Mouse (Mus musculus): ENCODE measurements around the gene Prcd.

The Prcd gene

DNA sequence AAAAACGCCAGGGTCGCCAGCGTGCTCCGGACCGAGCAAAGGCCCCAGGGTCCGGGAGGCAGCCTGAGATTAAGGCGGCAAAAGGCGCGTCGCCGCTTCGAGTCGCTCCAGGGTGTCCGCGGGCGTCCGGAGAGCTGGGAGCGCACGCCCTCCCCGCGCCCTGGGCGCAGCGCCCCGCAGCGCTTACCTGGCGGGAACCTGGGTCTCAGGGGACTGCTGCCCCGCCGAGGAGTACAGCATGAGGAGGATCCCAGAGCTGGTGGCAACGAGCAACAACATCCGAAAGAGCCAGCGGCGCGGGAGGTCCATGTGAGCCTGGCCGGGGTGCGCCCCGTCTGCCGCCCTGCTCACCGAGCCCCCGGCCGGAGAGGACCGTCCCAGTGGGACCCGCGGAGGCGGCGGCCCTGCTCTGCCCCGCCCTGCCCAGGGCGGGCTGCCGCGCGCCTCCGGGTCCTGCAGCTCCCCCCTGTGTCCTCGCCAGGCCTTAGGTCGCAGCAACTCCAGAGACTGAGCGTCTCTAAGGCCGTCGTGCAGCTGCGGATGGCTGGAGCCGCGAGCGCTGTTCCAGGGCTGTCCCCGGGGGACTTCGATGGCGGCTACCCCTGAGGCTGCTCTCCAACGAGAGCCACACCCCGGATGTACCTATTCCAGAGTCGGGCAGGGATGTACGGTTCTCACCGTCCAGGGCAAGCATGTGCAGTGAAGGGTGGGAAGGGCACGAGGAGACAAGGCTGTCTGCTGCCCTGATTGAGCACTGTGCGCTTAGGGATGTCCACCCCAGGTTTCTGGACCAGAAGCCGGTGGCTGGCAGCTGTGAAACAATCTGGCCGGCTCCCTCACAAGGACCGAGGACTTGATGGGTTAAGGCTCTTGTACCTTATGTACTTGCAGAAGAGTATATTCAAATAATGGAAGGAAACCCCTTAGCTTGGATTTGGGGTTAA lies 41.2 kb downstream of the Prcd start:
- peak; percentile 70 to 82 for DNase-seq

DNA sequence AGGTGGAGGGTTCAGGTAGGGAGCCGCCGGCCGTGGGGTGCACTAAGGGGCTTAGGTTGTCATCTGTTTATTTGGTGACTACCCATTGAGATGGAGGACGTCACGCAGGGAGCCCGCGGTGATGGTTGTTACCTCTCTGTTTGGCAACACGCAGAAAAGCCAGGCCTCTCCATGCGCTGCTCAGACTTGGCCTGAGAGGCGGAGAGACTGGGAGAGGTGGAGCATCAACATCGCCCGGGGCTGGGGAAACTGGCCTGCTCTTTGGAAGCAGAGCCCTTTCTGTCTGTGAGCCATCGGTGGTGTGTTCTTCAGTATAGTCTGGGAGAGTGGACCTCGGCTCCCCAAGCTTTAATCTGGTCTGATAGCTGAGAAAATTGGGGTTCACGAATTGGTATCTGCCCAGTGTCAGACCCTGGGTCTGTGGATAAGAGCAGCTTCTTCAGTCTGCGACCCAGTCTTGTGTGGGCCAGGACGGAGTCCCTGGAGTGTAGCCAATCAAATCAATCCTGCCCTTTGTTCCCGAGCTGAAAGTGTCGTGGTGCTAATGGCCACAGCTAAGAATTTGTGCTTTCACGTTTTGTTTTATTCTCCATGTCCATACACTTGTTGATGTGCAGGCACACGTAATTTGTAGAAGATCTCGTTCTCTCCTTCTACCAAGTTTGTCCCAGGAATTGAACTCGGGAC lies 42.0 kb downstream of the Prcd start:
- DNase-seq = peak; percentile 42 to 54

DNA sequence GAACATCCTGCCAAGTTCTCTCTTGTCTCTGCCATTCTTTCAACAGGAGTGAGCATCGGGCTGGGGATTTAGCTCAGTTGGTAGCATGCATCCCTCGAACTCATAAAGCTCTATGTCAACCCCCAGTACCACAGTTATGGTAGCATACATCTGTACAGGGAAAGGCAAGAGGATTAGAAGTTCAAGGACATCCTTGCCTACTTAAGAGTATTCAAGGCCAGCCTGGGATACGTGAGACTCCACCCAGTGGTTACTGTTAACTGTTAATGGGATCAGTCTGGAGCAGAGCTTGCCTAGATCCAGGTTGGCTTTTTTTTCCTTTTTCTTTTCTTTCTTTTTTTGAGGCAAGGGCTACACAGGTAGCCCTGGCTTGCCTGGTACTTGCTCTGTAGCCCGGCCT lies 43.1 kb downstream of the Prcd start:
- no peak for DNase-seq

DNA sequence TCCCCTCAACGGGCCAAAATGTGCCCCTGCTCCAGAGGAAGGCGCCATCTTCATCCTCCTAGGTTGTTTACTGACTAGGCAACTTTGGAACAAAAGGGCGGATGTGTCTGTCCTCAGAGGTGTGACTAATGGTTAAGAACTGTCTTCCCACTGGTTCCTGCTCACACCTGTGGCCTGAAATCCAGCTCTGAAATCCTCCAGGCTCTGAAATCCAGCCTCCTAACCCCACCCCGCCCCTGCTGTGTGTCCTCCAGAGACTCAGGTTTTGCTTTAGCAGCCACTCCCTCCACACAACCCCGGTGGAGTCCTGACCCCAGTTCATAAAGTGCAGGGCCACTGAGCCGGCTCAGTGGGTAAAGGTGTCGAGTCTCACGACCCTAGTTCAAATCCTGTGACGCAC lies 44.2 kb downstream of the Prcd start:
- no peak for DNase-seq

DNA sequence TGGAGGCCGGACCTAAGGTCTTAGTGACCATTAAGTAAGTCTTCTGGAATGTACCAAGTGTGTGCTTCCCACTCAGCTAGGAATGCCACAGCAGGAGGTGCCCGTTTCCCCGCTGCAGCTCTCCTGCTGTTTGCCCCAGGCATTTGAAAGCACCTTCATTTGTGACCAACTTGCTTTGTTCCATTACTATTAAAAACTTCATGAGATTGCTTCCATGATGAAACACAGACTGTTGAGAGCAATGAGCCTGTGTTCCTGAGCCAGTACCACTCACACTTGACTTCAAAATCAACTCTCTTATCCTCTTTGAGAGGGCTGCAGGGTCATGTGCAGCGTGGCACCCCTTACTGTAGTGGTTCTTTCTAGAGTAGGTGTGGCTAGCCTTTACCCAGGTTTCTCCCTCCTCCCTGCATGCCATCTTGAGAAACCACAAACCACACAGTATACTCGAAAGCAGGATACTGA lies 48.1 kb downstream of the Prcd start:
- DNase-seq = peak in 1 of 2 experiments; percentile 51

DNA sequence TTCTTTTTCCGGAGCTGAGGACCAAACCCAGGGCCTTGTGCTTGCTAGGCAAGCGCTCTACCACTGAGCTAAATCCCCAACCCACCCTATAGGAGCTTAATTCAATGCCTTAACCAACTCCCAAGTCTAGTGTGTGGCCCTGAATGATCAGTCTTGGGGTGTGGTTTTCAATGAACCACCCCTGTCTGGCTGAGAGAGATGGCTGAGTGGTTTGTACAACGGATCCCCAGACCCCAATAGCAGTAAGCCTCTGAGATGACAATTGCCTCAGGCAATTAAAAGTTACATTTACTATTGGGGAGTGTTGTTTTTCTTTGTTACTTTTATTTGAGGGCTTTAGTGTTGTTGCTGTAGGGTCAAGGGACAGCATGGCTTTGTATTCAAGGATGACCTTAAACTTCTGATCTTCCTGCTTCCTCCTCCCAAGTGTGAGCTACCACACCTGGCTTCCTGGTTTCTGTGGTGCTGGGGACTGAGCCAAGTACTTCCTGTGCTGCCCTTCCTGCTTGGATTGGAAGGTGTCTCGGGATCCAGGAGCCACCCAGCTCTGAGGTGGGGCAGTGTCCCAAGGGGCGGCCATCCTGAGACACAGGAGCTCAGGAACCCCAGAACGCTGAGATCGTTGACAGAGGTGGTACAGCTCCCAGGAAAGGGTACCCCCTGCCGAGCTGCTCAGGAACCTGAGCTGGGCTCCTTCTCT lies 51.2 kb downstream of the Prcd start:
- DNase-seq = no peak

DNA sequence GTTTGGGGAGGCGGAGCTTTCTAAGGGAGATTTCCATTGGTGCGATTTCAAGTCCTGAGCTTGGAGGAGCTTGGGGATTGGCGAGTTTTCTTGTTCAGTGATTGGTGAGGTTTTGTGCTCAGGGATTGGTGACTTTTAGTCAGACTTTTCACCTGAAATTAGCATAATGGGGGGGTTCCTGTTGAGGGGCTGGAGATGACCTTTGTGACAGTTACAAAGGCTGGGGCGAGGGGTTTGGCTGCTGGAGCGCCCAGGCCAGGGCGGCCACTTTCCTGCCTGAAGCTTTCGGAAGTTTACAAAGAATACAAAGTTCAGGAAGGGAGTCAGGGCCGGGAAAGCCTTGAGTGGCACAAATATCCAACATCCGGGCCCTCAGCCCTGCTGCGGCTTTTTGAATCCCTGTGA lies 51.9 kb downstream of the Prcd start:
- DNase-seq = no peak

DNA sequence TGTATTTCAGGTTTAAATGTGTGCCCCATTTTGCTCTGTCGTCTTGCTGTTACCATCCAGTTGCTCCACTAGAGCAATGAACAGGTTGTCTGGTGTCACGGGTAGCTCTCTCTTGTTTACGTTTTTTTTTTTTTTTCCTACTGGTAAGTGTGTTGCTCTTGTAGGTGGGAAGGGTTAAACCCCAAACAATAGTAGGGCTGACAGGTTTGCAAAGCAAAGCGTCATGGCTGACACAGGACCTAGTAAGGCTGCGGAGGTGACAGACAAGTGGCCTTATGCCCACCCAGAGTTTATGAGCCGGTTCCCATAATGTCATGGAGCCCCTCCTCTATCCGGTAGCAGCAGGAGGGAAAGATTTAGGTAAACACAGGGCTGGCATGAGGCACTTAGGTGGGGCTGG lies 53.0 kb downstream of the Prcd start:
- no peak for DNase-seq

DNA sequence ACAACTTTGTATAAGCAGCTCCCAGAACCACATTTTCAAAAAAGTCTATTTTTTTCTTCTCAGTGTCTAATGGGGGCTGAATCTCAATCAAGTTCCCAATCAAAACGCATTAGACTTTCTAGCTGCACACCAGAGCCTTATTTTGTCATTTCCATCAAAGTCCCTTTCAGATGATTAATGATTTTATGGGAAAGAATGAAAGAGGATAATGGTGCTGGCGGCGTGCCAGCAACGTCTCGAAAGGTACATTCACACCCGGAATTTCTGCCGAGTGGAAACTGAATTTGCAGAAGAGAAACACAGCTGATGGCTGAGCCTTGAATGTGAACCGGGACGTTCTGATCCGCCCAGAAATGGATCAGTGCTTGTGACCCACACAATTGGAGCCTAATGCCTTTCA lies 56.8 kb downstream of the Prcd start:
- no peak for DNase-seq

DNA sequence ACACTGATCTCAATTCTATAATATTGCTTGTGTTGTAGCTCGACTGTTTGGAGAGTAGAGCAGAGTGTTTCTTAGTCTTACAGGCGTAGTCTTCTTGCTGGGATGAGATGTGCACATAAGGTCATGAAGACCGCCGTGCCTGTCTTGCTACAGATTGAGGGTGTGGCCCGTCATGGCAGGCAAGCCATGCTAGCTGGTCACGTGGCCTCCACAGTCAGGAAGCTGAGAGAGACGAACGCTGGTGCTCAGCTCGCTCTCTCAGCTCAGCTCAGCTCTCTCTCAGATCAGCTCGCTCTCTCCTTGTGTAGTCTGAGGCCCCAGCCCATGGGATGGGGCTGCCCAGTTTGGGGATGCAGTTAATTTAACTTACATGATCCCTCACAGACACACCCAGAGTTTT lies 57.5 kb downstream of the Prcd start:
- DNase-seq = no peak

DNA sequence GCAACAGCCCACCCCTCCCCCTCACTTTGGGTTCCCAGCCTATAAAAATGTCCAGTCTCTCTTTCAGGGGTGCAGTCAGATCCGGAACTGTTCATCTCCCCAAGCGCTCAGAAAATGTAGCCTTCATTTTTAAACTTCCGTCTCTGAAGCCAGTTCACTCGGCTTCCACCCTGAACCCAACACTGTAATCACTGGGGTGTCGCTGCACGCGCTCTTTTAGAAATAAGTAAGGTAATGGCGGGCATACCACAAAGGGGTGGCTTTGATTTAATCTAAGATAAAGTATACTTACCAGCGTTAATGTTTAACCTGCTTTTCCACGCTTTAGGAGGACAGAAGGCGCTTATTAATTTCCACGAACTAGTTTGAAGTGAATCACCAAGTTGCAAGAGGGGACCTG lies 60.7 kb downstream of the Prcd start:
- no peak for DNase-seq

Measured in kidney, postnatal 4 days (tissue).